Mouse (Mus musculus) heart, embryonic 14.5 days (tissue): ENCODE measurements around the gene Pdcd11. TPM values are rescaled to one million over a fixed set of nuclear protein-coding genes. Genes with fewer than 3 reads are reported as not detected.
"Not testable (repeated sequence)": the region's sequence is repeated elsewhere in the genome, so short reads cannot be mapped to it uniquely, and the experiment has no call there.

ENCODE experiments used
- ATAC-seq: fragments of 200-750 bp; cut with Nextera tagmentation; 2 replicates; pipeline ENCODE4 v1.8.0; 2017; ENCODE audit warnings: low read depth, moderate TSS enrichment; ENCODE audit not compliant: insufficient number of reproducible peaks, insufficient read depth, low FRiP score
- H3K27ac ChIP-seq, 2 experiments: fragments of 200-500 bp in 1 of 2; fragments of 300-500 bp in 1 of 2; sonication (generic) in 1 of 2; replicated peaks in 1 of 2; 2 replicates each; pipeline ENCODE4 v1.5.1; 2012 to 2014; ENCODE audit warnings: low read depth in 2 of 2, low read length in 2 of 2, control low read depth in 1 of 2, mild to moderate bottlenecking in 1 of 2, mixed read lengths in 1 of 2; ENCODE audit not compliant: control insufficient read depth in 1 of 2, insufficient read depth in 1 of 2
- H3K27me3 ChIP-seq: fragments of 300-500 bp; sonication (generic); 2 replicates; pipeline ENCODE4 v1.6.1; 2014; ENCODE audit warnings: mild to moderate bottlenecking, low read length, control low read depth; ENCODE audit not compliant: control insufficient read depth, insufficient read depth
- H3K36me3 ChIP-seq: fragments of 300-500 bp; sonication (generic); 2 replicates; pipeline ENCODE4 v1.6.1; 2014; ENCODE audit warnings: mild to moderate bottlenecking, control low read depth, low read length, mixed read lengths; ENCODE audit not compliant: control insufficient read depth, insufficient read depth
- H3K4me1 ChIP-seq, 2 experiments: fragments of 200-500 bp in 1 of 2; fragments of 300-500 bp in 1 of 2; sonication (generic) in 1 of 2; 2 replicates each; pipeline ENCODE4 v1.6.1; 2012 to 2014; ENCODE audit warnings: low read length in 2 of 2, control low read depth in 1 of 2, mixed read lengths in 1 of 2; ENCODE audit not compliant: control insufficient read depth in 2 of 2, insufficient read depth in 2 of 2
- H3K4me2 ChIP-seq: fragments of 300-500 bp; sonication (generic); 2 replicates; pipeline ENCODE4 v1.6.1; 2014; ENCODE audit warnings: mild to moderate bottlenecking, low read length
- H3K4me3 ChIP-seq, 2 experiments: fragments of 200-500 bp in 1 of 2; fragments of 300-500 bp in 1 of 2; sonication (generic) in 1 of 2; 2 replicates each; pipeline ENCODE4 v1.5.1; 2012 to 2014; ENCODE audit warnings: low read length in 2 of 2, mild to moderate bottlenecking in 2 of 2, control low read depth in 1 of 2, low read depth in 1 of 2, moderate library complexity in 1 of 2; ENCODE audit not compliant: control insufficient read depth in 1 of 2, insufficient read depth in 1 of 2
- H3K9ac ChIP-seq: fragments of 300-500 bp; sonication (generic); 2 replicates; pipeline ENCODE4 v1.6.1; 2014; ENCODE audit warnings: mild to moderate bottlenecking, low read length
- H3K9me3 ChIP-seq: fragments of 300-500 bp; sonication (generic); 2 replicates; pipeline ENCODE4 v1.6.1; 2016; ENCODE audit warnings: low read length, control low read depth; ENCODE audit not compliant: control insufficient read depth
- WGBS: fragments of 180-500 bp; shearing (Covaris S2); extraction: QIAGEN DNeasy Blood & Tissue Kit; methylation state at CpG from one replicate; pipeline ENCODE4 v1.1.7; 2014; 5-methylcytosine and 5-hydroxymethylcytosine counted together
- polyA plus RNA-seq: library from polyadenylated mRNA; unstranded; fragments of >200 nt; fragmentation: Nextera tagmentation; extraction: Ambion mirVana; gene quantifications from 2 replicates; pipeline ENCODE4 v1.2.1, GENCODE M21; 2014

Gene Pdcd11
- polyA plus RNA-seq, 1 experiment from 2014 or later = 5.3 TPM

DNA sequence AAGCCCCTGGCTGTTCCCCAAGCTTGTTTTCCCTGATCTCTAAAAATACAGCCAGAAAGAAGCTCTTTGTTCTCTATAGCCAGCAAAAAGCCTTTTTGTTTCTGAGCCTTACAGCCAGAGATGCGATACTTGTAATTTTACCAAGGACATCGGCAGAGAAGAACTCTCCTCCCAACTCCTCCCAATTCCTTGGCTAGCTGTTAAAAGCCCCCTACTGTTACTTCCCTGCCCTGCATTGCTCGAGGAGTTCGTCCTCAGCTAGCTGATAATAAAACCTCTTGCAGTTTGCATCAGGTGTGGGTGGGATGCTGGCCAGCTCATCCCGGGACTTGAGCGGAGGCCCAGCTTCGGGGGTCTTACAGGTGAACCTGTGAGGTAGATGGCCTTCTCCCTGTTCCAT, 49.0 kb downstream of the Pdcd11 start:
- not testable (repeated sequence) for ATAC-seq, H3K4me2 ChIP-seq, H3K9ac ChIP-seq

DNA sequence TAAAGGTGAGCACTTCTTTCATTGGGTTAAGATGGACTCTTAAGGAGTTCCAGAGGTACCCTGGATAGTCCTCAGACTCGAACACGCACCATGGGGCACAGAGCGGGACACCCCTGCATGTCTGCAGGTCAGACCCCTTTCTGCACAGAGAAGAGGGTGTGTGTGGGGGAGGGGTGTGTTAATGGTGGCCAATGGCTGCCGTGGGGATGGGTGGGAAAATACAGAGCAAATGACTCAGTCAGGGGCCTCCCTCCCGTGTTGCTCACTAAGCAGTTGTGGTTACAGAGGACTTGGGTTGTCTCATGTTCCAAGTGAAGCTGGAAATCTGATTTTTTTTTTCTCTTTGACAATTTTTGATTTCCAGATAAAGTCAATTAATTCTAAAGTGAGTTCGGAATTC, 51.9 kb downstream of the Pdcd11 start:
- no peak overlapping the region for H3K9ac ChIP-seq
- ATAC-seq = no peak
- H3K27me3 ChIP-seq = no peaks in the 10 kb centered on the region
- H3K4me1 ChIP-seq = peaks cover 8 to 17% of the 10 kb centered on the region in 2 experiments
- no peaks in the 10 kb centered on the region for H3K9me3 ChIP-seq
- no peaks in the 10 kb centered on the region for H3K36me3 ChIP-seq
- H3K4me3 ChIP-seq = no peak overlapping the region
- no peak overlapping the region for H3K27ac ChIP-seq
- 73% methylated on average over 6 of the region's 6 CpGs for WGBS
- H3K4me2 ChIP-seq = no peak overlapping the region

More for the DNA sequence above, 49.0 kb downstream of the Pdcd11 start:
- Histone ChIP-seq H3K4me1 (peaks cover 13 to 26% of the 10 kb centered on the region in 2 experiments), H3K36me3 (peaks cover 10% of the 10 kb centered on the region)
- H3K27ac ChIP-seq, H3K4me3 ChIP-seq, H3K27me3 ChIP-seq, H3K9me3 ChIP-seq: not testable (repeated sequence)
- 33% methylated on average over 7 of the region's 7 CpGs for WGBS

DNA sequence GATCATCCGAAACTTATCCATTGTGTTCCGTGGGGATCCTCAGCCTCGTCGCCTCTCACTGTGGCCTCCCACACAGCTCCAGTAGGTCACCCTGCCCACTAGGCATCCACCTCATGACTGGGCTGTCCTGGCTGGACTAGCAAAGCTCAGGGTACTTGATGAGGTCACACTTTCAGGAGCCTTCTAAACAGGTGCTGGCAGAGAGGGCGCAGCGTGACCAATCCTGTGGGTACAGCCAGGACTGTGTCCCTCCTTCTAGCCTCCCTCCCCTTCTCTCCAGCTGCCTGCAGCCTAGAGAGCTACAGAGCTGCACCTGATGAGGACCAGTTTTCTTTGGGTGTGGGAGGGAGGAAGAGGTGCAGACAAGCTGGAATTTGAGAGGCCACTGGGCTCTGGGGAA, 53.6 kb downstream of the Pdcd11 start, which contains the start of gene Calhm1:
TSS of gene Calhm1 (minus strand) at position 101 of the 400 bp plus-strand sequence.
- Histone ChIP-seq H3K9ac (no peak within 1 kb of the TSS), H3K4me3 (no peak within 1 kb of the TSS), H3K4me1 (peaks cover 4% of the 10 kb centered on the region in 2 experiments; a peak in 3 of 4 replicates), H3K4me2 (no peak within 1 kb of the TSS), H3K27ac (no peak within 1 kb of the TSS), H3K36me3 (no peaks in the 10 kb centered on the region), H3K9me3 (no peaks in the 10 kb centered on the region), H3K27me3 (no peaks in the 10 kb centered on the region)
- 84% methylated on average over 6 of the region's 6 CpGs for WGBS
- ATAC-seq = no peak

DNA sequence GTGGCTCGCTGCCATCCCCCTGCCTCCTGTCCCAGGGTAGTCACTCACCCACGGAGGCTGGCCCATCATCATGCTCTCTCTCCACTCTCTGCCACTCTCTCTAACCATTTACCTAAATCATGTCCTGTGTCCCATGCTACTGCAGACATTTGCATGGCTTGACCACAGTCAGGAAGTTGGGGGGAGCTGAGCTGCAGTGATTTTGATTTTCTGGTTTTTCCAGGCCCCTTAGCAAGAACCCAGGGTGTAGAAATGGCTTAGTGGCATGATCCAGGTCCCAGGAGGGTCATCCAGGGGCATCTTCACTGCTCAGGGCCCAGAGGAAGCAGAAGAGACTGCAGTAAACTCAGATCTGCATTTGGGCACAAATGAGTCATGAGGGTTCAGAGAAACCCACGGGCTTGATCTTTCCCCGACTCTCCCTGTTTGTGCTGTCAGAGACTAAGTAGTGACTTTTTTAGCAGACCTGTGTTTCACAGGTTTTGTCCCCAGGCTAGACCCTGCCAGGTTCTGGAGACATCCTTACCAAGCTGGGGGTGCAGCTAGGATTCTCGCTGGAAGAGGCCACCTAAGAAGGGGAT, 57.8 kb downstream of the Pdcd11 start:
- 75% methylated on average over 5 of the region's 5 CpGs for WGBS
- no peak overlapping the region for H3K9ac ChIP-seq
- H3K4me3 ChIP-seq = no peak overlapping the region
- H3K36me3 ChIP-seq = no peaks in the 10 kb centered on the region
- peaks cover 7 to 13% of the 10 kb centered on the region in 2 experiments for H3K4me1 ChIP-seq
- H3K27ac ChIP-seq = no peak overlapping the region
- peaks cover 10% of the 10 kb centered on the region; the same call in 1 of the 2 replicates for H3K27me3 ChIP-seq
- ATAC-seq = no peak
- H3K4me2 ChIP-seq = no peak overlapping the region
- H3K9me3 ChIP-seq = no peaks in the 10 kb centered on the region

DNA sequence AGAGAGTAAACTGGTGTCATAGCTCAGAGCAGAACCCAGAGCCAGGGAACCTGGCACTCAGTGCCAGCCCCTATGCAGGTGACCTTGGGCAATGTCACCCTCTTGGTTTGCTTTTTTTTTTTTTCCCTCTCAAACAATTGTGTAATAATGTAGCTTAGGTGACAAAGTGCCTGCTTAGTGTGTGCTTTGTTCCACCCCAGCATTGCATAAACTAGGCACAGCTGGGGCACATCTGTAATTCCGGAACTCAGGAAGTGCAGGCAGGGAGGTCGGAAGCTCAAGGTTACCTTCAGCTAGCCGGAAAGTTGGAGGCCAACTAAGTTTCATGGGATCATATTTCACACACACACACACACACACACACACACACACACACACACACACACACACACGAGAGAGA, 59.3 kb downstream of the Pdcd11 start:
- no peak for ATAC-seq
- WGBS = 40% methylated on average over 3 of the region's 4 CpGs
- H3K27me3 ChIP-seq = peaks cover 10% of the 10 kb centered on the region; the same call in 1 of the 2 replicates
- no peak overlapping the region for H3K27ac ChIP-seq
- H3K36me3 ChIP-seq = no peaks in the 10 kb centered on the region
- no peak overlapping the region for H3K4me3 ChIP-seq
- no peak overlapping the region for H3K4me2 ChIP-seq
- H3K9ac ChIP-seq = no peak overlapping the region
- peaks cover 7 to 13% of the 10 kb centered on the region in 2 experiments for H3K4me1 ChIP-seq
- no peaks in the 10 kb centered on the region for H3K9me3 ChIP-seq

DNA sequence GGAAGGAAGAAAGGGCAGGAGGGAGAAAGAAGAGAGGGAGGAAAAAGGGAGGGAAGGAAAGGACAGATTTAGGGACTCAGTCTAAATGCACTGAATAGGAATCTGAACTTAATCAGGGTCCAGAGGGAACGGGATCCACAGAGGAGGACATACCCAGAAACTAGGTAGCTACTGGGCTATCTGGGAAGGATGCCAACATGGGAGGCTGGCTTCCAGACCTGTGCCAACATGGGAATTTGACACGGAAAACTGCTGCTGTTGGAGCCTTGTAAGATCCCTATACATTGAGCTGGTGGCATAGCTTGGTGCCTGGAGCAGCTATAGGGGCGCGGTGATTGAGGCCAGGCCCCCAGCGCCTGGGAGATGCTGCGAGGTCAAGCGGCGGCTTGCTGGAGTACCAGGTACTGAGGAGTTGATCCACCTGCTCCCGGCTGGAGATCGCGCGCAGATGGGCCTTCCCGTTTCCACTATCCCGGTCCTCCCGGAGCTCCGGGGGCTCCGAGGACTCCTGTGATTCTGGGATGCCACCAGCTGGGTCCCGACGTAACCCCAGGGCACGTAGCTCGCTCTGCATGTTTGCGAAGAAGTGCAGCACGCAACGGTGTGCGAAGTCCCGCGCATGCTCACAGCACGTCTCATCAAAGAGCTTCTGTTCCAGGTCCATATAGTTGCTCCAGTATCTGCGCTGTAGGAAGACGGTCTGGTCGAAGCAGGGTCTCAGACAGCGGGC, 60.9 kb downstream of the Pdcd11 start:
- no peak for ATAC-seq
- H3K9ac ChIP-seq = peak overlapping the region; percentile 46
- 18% methylated on average over 32 of the region's 32 CpGs for WGBS

DNA sequence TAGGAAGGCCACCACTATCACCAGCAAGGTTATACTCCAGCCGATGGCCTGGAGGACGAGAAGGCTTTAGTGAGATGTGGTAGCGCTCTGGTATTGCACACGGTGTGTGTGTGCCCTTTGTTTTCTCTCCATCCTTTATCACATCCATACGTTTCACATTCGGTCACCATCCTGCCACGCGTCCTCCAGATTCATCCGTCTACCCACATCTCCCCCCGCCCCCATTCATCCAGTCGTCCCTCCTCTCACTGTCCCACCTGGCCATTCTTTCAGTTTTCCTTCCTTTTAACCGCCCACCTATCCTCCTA, 61.4 kb downstream of the Pdcd11 start:
- no peaks in the 10 kb centered on the region for H3K36me3 ChIP-seq
- ATAC-seq = no peak
- H3K9ac ChIP-seq = peak overlapping the region; percentile 46; the same call in 1 of the 2 replicates
- no peak overlapping the region for H3K27ac ChIP-seq
- H3K4me1 ChIP-seq = peaks cover 4 to 9% of the 10 kb centered on the region in 2 experiments; a peak in 3 of 4 replicates
- peaks cover 10% of the 10 kb centered on the region; the same call in 1 of the 2 replicates for H3K27me3 ChIP-seq
- H3K9me3 ChIP-seq = no peaks in the 10 kb centered on the region
- peak overlapping the region; percentile 68 for H3K4me2 ChIP-seq
- 57% methylated on average over 12 of the region's 12 CpGs for WGBS
- H3K4me3 ChIP-seq = peak overlapping the region in 1 of 2 experiments; percentile 27; a peak in 1 of 4 replicates

More for the DNA sequence above, 60.9 kb downstream of the Pdcd11 start:
- peaks cover 10% of the 10 kb centered on the region; the same call in 1 of the 2 replicates for H3K27me3 ChIP-seq
- H3K36me3 ChIP-seq = no peaks in the 10 kb centered on the region
- H3K4me3 ChIP-seq = peak overlapping the region; percentile 7 to 27; a peak in 3 of 4 replicates
- peak overlapping the region; percentile 68 for H3K4me2 ChIP-seq
- peaks cover 4 to 9% of the 10 kb centered on the region in 2 experiments; a peak in 3 of 4 replicates for H3K4me1 ChIP-seq
- H3K27ac ChIP-seq = no peak overlapping the region
- H3K9me3 ChIP-seq = no peaks in the 10 kb centered on the region
